In the genomic region with DNA sequence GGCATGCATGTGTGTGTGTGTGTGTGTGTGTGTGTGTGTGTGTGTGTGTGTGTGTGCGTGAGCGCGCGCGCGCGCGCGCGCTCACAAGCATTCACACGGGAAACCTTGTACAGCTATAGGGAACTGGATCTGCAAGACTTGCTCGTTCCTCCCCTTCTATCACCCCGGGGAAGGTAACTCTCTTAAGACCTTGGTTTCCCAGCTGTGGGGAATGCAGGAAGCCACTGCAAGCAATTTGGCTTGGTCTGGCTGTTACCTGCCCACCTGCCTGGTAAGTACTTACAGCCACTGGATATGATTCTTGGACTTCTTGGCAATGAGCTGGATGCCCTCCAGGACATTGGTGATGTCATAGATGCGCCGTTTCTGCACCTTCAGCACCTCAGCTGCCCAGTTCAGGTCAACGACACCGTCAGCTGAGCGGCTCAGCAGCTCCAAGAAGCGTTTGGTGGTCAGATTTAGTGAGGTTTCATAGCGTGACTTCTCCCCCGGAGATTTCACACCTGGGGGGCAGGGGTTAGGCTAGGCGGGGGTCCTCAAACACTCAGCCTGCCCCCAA, we compare ENCODE assay signal across 36 mouse cellular contexts. TPM values are rescaled to one million over a fixed set of nuclear protein-coding genes. Genes with fewer than 3 reads are reported as not detected.
DNase-seq lines count a peak whose midpoint lies in the region; ATAC-seq and TF ChIP-seq lines count a peak whose summit lies in the region.
"Had no signal": no experiment of that assay in that cellular context is flagged by ENCODE, and none has a peak within 500 bp of the region (broad histone marks: within the 10 kb centered on the region; RNA-seq: fewer than 3 reads in every experiment).

No protein-coding gene starts in this region.

- DNase-seq in kidney, adult 18-20 months, result peak; percentile 63
- DNase-seq in fat pad, adult 2 months (ENCODE audit: extremely low read depth, low read depth, low spot score), result peak; percentile 76
- DNase-seq in kidney, postnatal 10 days, result peak; percentile 56
- no peak for DNase-seq in cerebellum, adult 2 months
- DNase-seq in hindbrain, embryonic 10.5 days (ENCODE audit: low spot score), result no peak
- DNase-seq: adrenal gland, postnatal 10 days; cerebellum, adult 11 months; cerebellum, postnatal 10 days; forebrain, postnatal 0 days; heart, postnatal 14 days; layer of hippocampus, adult 9-11 months; liver, embryonic 13.5 days; lung, adult 18-20 months; lung, postnatal 4 days; retina, postnatal 1 day; right cerebral cortex, postnatal 25 days; thymus, postnatal 14 days had no signal

- no peak for TF ChIP-seq POLR2A in cerebellum, adult 2 months (IDR thresholded peaks at IDR 0.05; ENCODE audit: borderline replicate concordance, insufficient read depth, low read length)

- no peak overlapping the region for H3K9ac ChIP-seq in kidney, embryonic 15.5 days
- H3K9ac ChIP-seq: forebrain, postnatal 0 days; hindbrain, embryonic 12.5 days; intestine, embryonic 15.5 days; liver, embryonic 13.5 days; midbrain, embryonic 13.5 days; neural tube, embryonic 15.5 days; stomach, embryonic 15.5 days had no signal

- peaks cover 41% of the 10 kb centered on the region for H3K4me1 ChIP-seq in kidney, embryonic 15.5 days
- peaks cover 81% of the 10 kb centered on the region for H3K4me1 ChIP-seq in E14TG2a.4 (replicated peaks; ENCODE audit: low read depth, low read length)
- peaks cover 45% of the 10 kb centered on the region for H3K4me1 ChIP-seq in cerebellum, adult 2 months (ENCODE audit: control insufficient read depth, insufficient read depth, low read length)
- peaks cover 72% of the 10 kb centered on the region for H3K4me1 ChIP-seq in hindbrain, embryonic 10.5 days (replicated peaks)

- H3K4me2 ChIP-seq in kidney, embryonic 15.5 days, result no peak overlapping the region
- H3K4me2 ChIP-seq: hindbrain, embryonic 12.5 days; intestine, embryonic 15.5 days; liver, embryonic 13.5 days; midbrain, embryonic 13.5 days; neural tube, embryonic 15.5 days; stomach, embryonic 15.5 days had no signal

- no peaks in the 10 kb centered on the region for H3K27me3 ChIP-seq in kidney, embryonic 15.5 days
- H3K27me3 ChIP-seq in E14TG2a.4 (ENCODE audit: insufficient read depth, low read length), result no peaks in the 10 kb centered on the region
- no peaks in the 10 kb centered on the region for H3K27me3 ChIP-seq in cerebellum, adult 2 months (ENCODE audit: control insufficient read depth, insufficient read depth, low read length)
- H3K27me3 ChIP-seq in hindbrain, embryonic 10.5 days (ENCODE audit: insufficient read depth, poor library complexity, severe bottlenecking), result no peaks in the 10 kb centered on the region
- H3K27me3 ChIP-seq: hindbrain, embryonic 12.5 days; intestine, embryonic 15.5 days; liver, embryonic 13.5 days; megakaryocyte, embryonic 14.5 days; midbrain, embryonic 13.5 days; neural tube, embryonic 15.5 days; Patski; stomach, embryonic 15.5 days had no signal

- ATAC-seq in kidney, embryonic 15.5 days (replicated peaks; ENCODE audit: low FRiP score), result no peak
- no peak for ATAC-seq in erythroid progenitor cell, adult 5-6 weeks (replicated peaks; ENCODE audit: low FRiP score, poor library complexity, severe bottlenecking)
- ATAC-seq: forebrain, postnatal 0 days; hindbrain, postnatal 0 days; intestine, embryonic 15.5 days; lung, postnatal 0 days; midbrain, embryonic 13.5 days; Patski had no signal

- H3K27ac ChIP-seq in kidney, embryonic 15.5 days, result no peak overlapping the region
- no peak overlapping the region for H3K27ac ChIP-seq in cerebellum, adult 2 months (ENCODE audit: insufficient read depth, low read length)
- H3K27ac ChIP-seq in hindbrain, embryonic 10.5 days, result no peak overlapping the region
- H3K27ac ChIP-seq: forebrain, embryonic 10.5 days; hindbrain, embryonic 12.5 days; hindbrain, postnatal 0 days; intestine, embryonic 15.5 days; midbrain, embryonic 13.5 days; neural tube, embryonic 15.5 days; stomach, embryonic 15.5 days had no signal

- TF ChIP-seq CTCF in E14TG2a.4 (conservative IDR thresholded peaks at IDR 0.05; ENCODE audit: low read length), result no peak
- TF ChIP-seq CTCF in cerebellum, adult 2 months (IDR thresholded peaks at IDR 0.05; ENCODE audit: borderline replicate concordance, insufficient read depth, low read depth, low read length), result no peak

- 85% methylated on average over 22 of the region's 22 CpGs for WGBS in kidney, embryonic 15.5 days
- 91% methylated on average over 22 of the region's 22 CpGs for WGBS in cerebellum, adult 2 months
- 92% methylated on average over 22 of the region's 22 CpGs for WGBS in hindbrain, embryonic 10.5 days

- peaks cover 38% of the 10 kb centered on the region for H3K36me3 ChIP-seq in kidney, embryonic 15.5 days
- peaks cover 94% of the 10 kb centered on the region for H3K36me3 ChIP-seq in E14TG2a.4 (ENCODE audit: insufficient read depth, low read length)
- H3K36me3 ChIP-seq in hindbrain, embryonic 10.5 days, result peaks cover 78% of the 10 kb centered on the region
- H3K36me3 ChIP-seq: neural tube, embryonic 15.5 days had no signal

- no peaks in the 10 kb centered on the region for H3K9me3 ChIP-seq in kidney, embryonic 15.5 days (replicated peaks)
- no peaks in the 10 kb centered on the region for H3K9me3 ChIP-seq in E14TG2a.4 (ENCODE audit: low read length)
- H3K9me3 ChIP-seq in hindbrain, embryonic 10.5 days, result no peaks in the 10 kb centered on the region
- H3K9me3 ChIP-seq: forebrain, embryonic 10.5 days; hindbrain, embryonic 12.5 days; intestine, embryonic 15.5 days; liver, embryonic 13.5 days; megakaryocyte, embryonic 14.5 days; midbrain, embryonic 13.5 days; neural tube, embryonic 15.5 days; stomach, embryonic 15.5 days had no signal

- no peak overlapping the region for H3K4me3 ChIP-seq in kidney, embryonic 15.5 days (replicated peaks)
- peak overlapping the region; percentile 41; the same call in 1 of the 2 replicates for H3K4me3 ChIP-seq in E14TG2a.4 (replicated peaks; ENCODE audit: low read length)
- H3K4me3 ChIP-seq in cerebellum, adult 2 months (replicated peaks; ENCODE audit: insufficient read depth, low read depth, low read length), result no peak overlapping the region
- no peak overlapping the region for H3K4me3 ChIP-seq in hindbrain, embryonic 10.5 days
- H3K4me3 ChIP-seq: forebrain, embryonic 10.5 days; hindbrain, embryonic 12.5 days; intestine, embryonic 15.5 days; liver, embryonic 13.5 days; megakaryocyte, embryonic 14.5 days; midbrain, embryonic 13.5 days; neural tube, embryonic 15.5 days; stomach, embryonic 15.5 days had no signal

RNA-seq across cellular contexts. Expression of gene Necab3, which starts 5.0 kb away (rescaled TPM):
- polyA plus RNA-seq in kidney, embryonic 15.5 days (2015; fragmentation: Nextera tagmentation; extraction: Ambion mirVana), result 1.6 and 2.9 TPM in 2 replicates
- polyA plus RNA-seq in cerebellum, adult 2 months (2012; rRNA removed), result 64.1 and 77.2 TPM in 2 replicates
- polyA plus RNA-seq in hindbrain, embryonic 10.5 days (2016; fragmentation: Nextera tagmentation; extraction: Ambion mirVana), result 9.8 and 16.0 TPM in 2 replicates
- 1.8 TPM in 1 of 2 replicates, not detected in the other for total RNA-seq in erythroid progenitor cell, adult 5-6 weeks (2015; ENCODE audit: low replicate concordance)
- 1.9 and 3.6 TPM in 2 replicates for total RNA-seq in erythroid progenitor cell, adult 5-6 weeks (2017; ENCODE audit: low replicate concordance)

RNA-seq across cellular contexts. Expression of gene E2f1, which starts 6.0 kb away (rescaled TPM):
- polyA plus RNA-seq in kidney, embryonic 15.5 days (2015; fragmentation: Nextera tagmentation; extraction: Ambion mirVana), result 20.7 and 21.0 TPM in 2 replicates
- polyA plus RNA-seq in cerebellum, adult 2 months (2012; rRNA removed), result 4.1 and 5.0 TPM in 2 replicates
- polyA plus RNA-seq in hindbrain, embryonic 10.5 days (2016; fragmentation: Nextera tagmentation; extraction: Ambion mirVana), result 41.4 and 43.8 TPM in 2 replicates
- total RNA-seq in erythroid progenitor cell, adult 5-6 weeks (2015; ENCODE audit: low replicate concordance), result 11.7 and 27.8 TPM in 2 replicates
- total RNA-seq in erythroid progenitor cell, adult 5-6 weeks (2017; ENCODE audit: low replicate concordance), result 11.9 and 17.5 TPM in 2 replicates

RNA-seq across cellular contexts. Expression of gene Actl10, which starts 12.1 kb away (rescaled TPM):
- 0.19 and 0.22 TPM in 2 replicates for polyA plus RNA-seq in kidney, embryonic 15.5 days (2015; fragmentation: Nextera tagmentation; extraction: Ambion mirVana)
- 0.07 and 0.10 TPM in 2 replicates for polyA plus RNA-seq in cerebellum, adult 2 months (2012; rRNA removed)
- polyA plus RNA-seq in hindbrain, embryonic 10.5 days (2016; fragmentation: Nextera tagmentation; extraction: Ambion mirVana), result 0.60 and 1.3 TPM in 2 replicates
- total RNA-seq in erythroid progenitor cell, adult 5-6 weeks (2015; ENCODE audit: low replicate concordance), result not detected in 2 replicates
- total RNA-seq in erythroid progenitor cell, adult 5-6 weeks (2017; ENCODE audit: low replicate concordance), result not detected in 2 replicates
- total RNA-seq: adrenal gland, postnatal 10 days; granulocyte monocyte progenitor cell, adult 5-6 weeks; heart, postnatal 14 days; left cerebral cortex, postnatal 10 days had no signal
- polyA plus RNA-seq: cortical plate, adult 2 months; heart, embryonic 14.5 days; hindbrain, postnatal 0 days; liver, embryonic 13.5 days; lung, postnatal 0 days; Patski; urinary bladder, adult 2 months had no signal

RNA-seq across cellular contexts. Expression of gene 1700003F12Rik, which starts 16.8 kb away (rescaled TPM):
- polyA plus RNA-seq in kidney, embryonic 15.5 days (2015; fragmentation: Nextera tagmentation; extraction: Ambion mirVana), result 0.58 and 1.7 TPM in 2 replicates
- 1.1 and 1.4 TPM in 2 replicates for polyA plus RNA-seq in cerebellum, adult 2 months (2012; rRNA removed)
- 9.5 and 10.0 TPM in 2 replicates for polyA plus RNA-seq in hindbrain, embryonic 10.5 days (2016; fragmentation: Nextera tagmentation; extraction: Ambion mirVana)
- not detected in 2 replicates for total RNA-seq in erythroid progenitor cell, adult 5-6 weeks (2015; ENCODE audit: low replicate concordance)
- total RNA-seq in erythroid progenitor cell, adult 5-6 weeks (2017; ENCODE audit: low replicate concordance), result not detected in 2 replicates
- total RNA-seq: gastrocnemius, adult 8-10 months; granulocyte monocyte progenitor cell, adult 5-6 weeks had no signal

RNA-seq across cellular contexts. Expression of gene Pxmp4, which starts 39.8 kb away (rescaled TPM):
- polyA plus RNA-seq in kidney, embryonic 15.5 days (2015; fragmentation: Nextera tagmentation; extraction: Ambion mirVana), result 27.7 and 29.8 TPM in 2 replicates
- 14.8 and 14.9 TPM in 2 replicates for polyA plus RNA-seq in cerebellum, adult 2 months (2012; rRNA removed)
- polyA plus RNA-seq in hindbrain, embryonic 10.5 days (2016; fragmentation: Nextera tagmentation; extraction: Ambion mirVana), result 14.5 and 16.9 TPM in 2 replicates
- 15.5 and 22.7 TPM in 2 replicates for total RNA-seq in erythroid progenitor cell, adult 5-6 weeks (2015; ENCODE audit: low replicate concordance)
- total RNA-seq in erythroid progenitor cell, adult 5-6 weeks (2017; ENCODE audit: low replicate concordance), result 14.4 and 17.0 TPM in 2 replicates

Comparison
In these comparisons a context has a peak if more than half of its experiments do, and no peak if none do; other contexts are left out.
1. DNase-seq: peak in kidney, adult 18-20 months (single experiment), fat pad, adult 2 months (single experiment) and kidney, postnatal 10 days (single experiment); none in cerebellum, adult 2 months (0 of 2) and hindbrain, embryonic 10.5 days (single experiment).